Mouse (Mus musculus): ENCODE results near the gene Ppp1r2. TPM values are rescaled to one million over a fixed set of nuclear protein-coding genes. Genes with fewer than 3 reads are reported as not detected.

The Ppp1r2 gene
- total and polyA plus RNA-seq, 2 experiments from 2014 or later, result 63.2 to 101 TPM

- H3K27me3 ChIP-seq (ENCODE audit: insufficient read depth, low read length), result no peaks in the 10 kb centered on the region
- no peak for TF ChIP-seq CTCF (IDR thresholded peaks at IDR 0.05)
- H3K4me2 ChIP-seq (ENCODE audit: low read depth, low read length, poor library complexity, severe bottlenecking), result peak overlapping the region; percentile 28; the same call in 1 of the 2 replicates
- DNase-seq (ENCODE audit: low spot score) (peak; percentile 32), ATAC-seq (ENCODE audit: low FRiP score) (no peak)
- 38% methylated on average over 20 of the region's 20 CpGs for WGBS
- H3K9ac ChIP-seq (replicated peaks; ENCODE audit: low read length, poor library complexity, severe bottlenecking), result no peak overlapping the region
- peak overlapping the region; percentile 9; the same call in 1 of the 2 replicates for H3K4me3 ChIP-seq (ENCODE audit: low read depth, low read length)
- no peaks in the 10 kb centered on the region for H3K36me3 ChIP-seq (ENCODE audit: insufficient read depth, low read length)
- no peaks in the 10 kb centered on the region for H3K9me3 ChIP-seq (ENCODE audit: low read length)
- no peak overlapping the region for H3K27ac ChIP-seq (ENCODE audit: low read depth, low read length)
- H3K4me1 ChIP-seq (ENCODE audit: insufficient read depth, low read length), result no peaks in the 10 kb centered on the region
Observed at GRCm38 (mm10) chr16:31233541-31234339, 41.3 kb downstream of the Ppp1r2 start.

GRCm38 (mm10) chr16:31233167-31233498 is 41.9 kb downstream of the Ppp1r2 start:
- Histone ChIP-seq H3K4me2 (ENCODE audit: low read depth, low read length, poor library complexity, severe bottlenecking) (peak overlapping the region; percentile 28; the same call in 1 of the 2 replicates), H3K4me3 (ENCODE audit: low read depth, low read length) (no peak overlapping the region), H3K27ac (ENCODE audit: low read depth, low read length) (no peak overlapping the region), H3K9ac (replicated peaks; ENCODE audit: low read length, poor library complexity, severe bottlenecking) (no peak overlapping the region), H3K9me3 (ENCODE audit: low read length) (no peaks in the 10 kb centered on the region), H3K36me3 (ENCODE audit: insufficient read depth, low read length) (no peaks in the 10 kb centered on the region), H3K4me1 (ENCODE audit: insufficient read depth, low read length) (no peaks in the 10 kb centered on the region), H3K27me3 (ENCODE audit: insufficient read depth, low read length) (no peaks in the 10 kb centered on the region)
- DNase-seq (ENCODE audit: low spot score) (no peak), ATAC-seq (ENCODE audit: low FRiP score) (no peak)
- WGBS, result 55% methylated on average over 4 of the region's 4 CpGs
- TF ChIP-seq CTCF (IDR thresholded peaks at IDR 0.05), result no peak

GRCm38 (mm10) chr16:31232491-31233166 is 42.4 kb downstream of the Ppp1r2 start:
- WGBS, result 78% methylated on average over 5 of the region's 5 CpGs
- no peaks in the 10 kb centered on the region for H3K27me3 ChIP-seq (ENCODE audit: insufficient read depth, low read length)
- no peak for ATAC-seq (ENCODE audit: low FRiP score)

GRCm38 (mm10) chr16:31231591-31231990 is 43.5 kb downstream of the Ppp1r2 start:
- ATAC-seq (ENCODE audit: low FRiP score), result no peak
- 83% methylated on average over 5 of the region's 5 CpGs for WGBS
- Histone ChIP-seq H3K9ac (replicated peaks; ENCODE audit: low read length, poor library complexity, severe bottlenecking) (no peak overlapping the region), H3K4me3 (ENCODE audit: low read depth, low read length) (no peak overlapping the region), H3K27ac (ENCODE audit: low read depth, low read length) (no peak overlapping the region), H3K9me3 (ENCODE audit: low read length) (no peaks in the 10 kb centered on the region), H3K4me1 (ENCODE audit: insufficient read depth, low read length) (no peaks in the 10 kb centered on the region), H3K4me2 (ENCODE audit: low read depth, low read length, poor library complexity, severe bottlenecking) (no peak overlapping the region), H3K27me3 (ENCODE audit: insufficient read depth, low read length) (no peaks in the 10 kb centered on the region), H3K36me3 (ENCODE audit: insufficient read depth, low read length) (no peaks in the 10 kb centered on the region)
- DNase-seq (ENCODE audit: low spot score), result no peak
- TF ChIP-seq CTCF (IDR thresholded peaks at IDR 0.05), result no peak

More at GRCm38 (mm10) chr16:31232491-31233166, 42.4 kb downstream of the Ppp1r2 start:
- TF ChIP-seq CTCF (IDR thresholded peaks at IDR 0.05), result no peak
- no peak overlapping the region for H3K9ac ChIP-seq (replicated peaks; ENCODE audit: low read length, poor library complexity, severe bottlenecking)
- H3K4me3 ChIP-seq (ENCODE audit: low read depth, low read length), result no peak overlapping the region
- no peak overlapping the region for H3K4me2 ChIP-seq (ENCODE audit: low read depth, low read length, poor library complexity, severe bottlenecking)
- H3K27ac ChIP-seq (ENCODE audit: low read depth, low read length), result no peak overlapping the region
- no peaks in the 10 kb centered on the region for H3K36me3 ChIP-seq (ENCODE audit: insufficient read depth, low read length)
- H3K4me1 ChIP-seq (ENCODE audit: insufficient read depth, low read length), result no peaks in the 10 kb centered on the region
- no peak for DNase-seq (ENCODE audit: low spot score)
- H3K9me3 ChIP-seq (ENCODE audit: low read length), result no peaks in the 10 kb centered on the region

- H3K36me3 ChIP-seq (ENCODE audit: insufficient read depth, low read length), result no peaks in the 10 kb centered on the region
- no peak for ATAC-seq (ENCODE audit: low FRiP score)
- WGBS, result 89% methylated on average over 1 of the region's 1 CpGs
- no peaks in the 10 kb centered on the region for H3K9me3 ChIP-seq (ENCODE audit: low read length)
- H3K4me3 ChIP-seq (ENCODE audit: low read depth, low read length), result no peak overlapping the region
- H3K27ac ChIP-seq (ENCODE audit: low read depth, low read length), result no peak overlapping the region
- no peak overlapping the region for H3K9ac ChIP-seq (replicated peaks; ENCODE audit: low read length, poor library complexity, severe bottlenecking)
- no peak overlapping the region for H3K4me2 ChIP-seq (ENCODE audit: low read depth, low read length, poor library complexity, severe bottlenecking)
- H3K27me3 ChIP-seq (ENCODE audit: insufficient read depth, low read length), result no peaks in the 10 kb centered on the region
- no peaks in the 10 kb centered on the region for H3K4me1 ChIP-seq (ENCODE audit: insufficient read depth, low read length)
- DNase-seq (ENCODE audit: low spot score), result no peak
- TF ChIP-seq CTCF (IDR thresholded peaks at IDR 0.05), result no peak
Observed at GRCm38 (mm10) chr16:31227746-31228145, 47.3 kb downstream of the Ppp1r2 start.

GRCm38 (mm10) chr16:31215271-31215670 is 59.8 kb downstream of the Ppp1r2 start:
- Histone ChIP-seq H3K9ac (replicated peaks; ENCODE audit: low read length, poor library complexity, severe bottlenecking) (no peak overlapping the region), H3K36me3 (ENCODE audit: insufficient read depth, low read length) (no peaks in the 10 kb centered on the region), H3K4me2 (ENCODE audit: low read depth, low read length, poor library complexity, severe bottlenecking) (no peak overlapping the region), H3K4me1 (ENCODE audit: insufficient read depth, low read length) (no peaks in the 10 kb centered on the region), H3K9me3 (ENCODE audit: low read length) (no peaks in the 10 kb centered on the region), H3K27ac (ENCODE audit: low read depth, low read length) (no peak overlapping the region), H3K27me3 (ENCODE audit: insufficient read depth, low read length) (no peaks in the 10 kb centered on the region), H3K4me3 (ENCODE audit: low read depth, low read length) (no peak overlapping the region)
- TF ChIP-seq CTCF (IDR thresholded peaks at IDR 0.05), result no peak
- 89% methylated on average over 4 of the region's 4 CpGs for WGBS
- ATAC-seq (ENCODE audit: low FRiP score) (no peak), DNase-seq (ENCODE audit: low spot score) (no peak)

All from midbrain, postnatal 0 days (tissue).